In genomic region chr1:57852562-57853271, GRCm38 (mm10) we compare ENCODE assay signal across 8 mouse cellular contexts.
DNase-seq lines count a peak whose midpoint lies in the region; ATAC-seq lines count a peak whose summit lies in the region.

No protein-coding gene starts in this region.

- peak; percentile 42; the same call in 1 of the 2 replicates for ATAC-seq in granulocyte monocyte progenitor cell, adult 5-6 weeks (replicated peaks; ENCODE audit: poor library complexity, severe bottlenecking)
- ATAC-seq in inflammation-experienced regulatory T-cells, adult 6 months, result peak; percentile 10

- intact Hi-C loops in left cerebral cortex, postnatal 25 days (cut with DNase I), result no loop called here

- peak; percentile 22 to 43 for DNase-seq in layer of hippocampus, adult 18-20 months (ENCODE audit: low spot score in 2 of 2)
- no peak for DNase-seq in layer of hippocampus, adult 11-12 months (ENCODE audit: low spot score)
- peak; percentile 51 for DNase-seq in naive thymus-derived CD4-positive, alpha-beta T cell, adult 2 months (ENCODE audit: low read depth)
- DNase-seq in left cerebral cortex, postnatal 25 days (ENCODE audit: low spot score in 2 of 2), result no peak
- DNase-seq in urinary bladder, postnatal 4 days (ENCODE audit: low spot score in 2 of 2), result no peak
- no peak for DNase-seq in thymus, postnatal 36 days

Comparison
In these comparisons a context has a peak if more than half of its experiments do, and no peak if none do; other contexts are left out.
1. DNase-seq: peak in layer of hippocampus, adult 18-20 months (2 of 2) and naive thymus-derived CD4-positive, alpha-beta T cell, adult 2 months (single experiment); none in layer of hippocampus, adult 11-12 months (single experiment), left cerebral cortex, postnatal 25 days (0 of 2), urinary bladder, postnatal 4 days (0 of 2) and thymus, postnatal 36 days (0 of 2).